Mouse (Mus musculus): ENCODE data around the gene Mecom.

Mecom gene

DNA sequence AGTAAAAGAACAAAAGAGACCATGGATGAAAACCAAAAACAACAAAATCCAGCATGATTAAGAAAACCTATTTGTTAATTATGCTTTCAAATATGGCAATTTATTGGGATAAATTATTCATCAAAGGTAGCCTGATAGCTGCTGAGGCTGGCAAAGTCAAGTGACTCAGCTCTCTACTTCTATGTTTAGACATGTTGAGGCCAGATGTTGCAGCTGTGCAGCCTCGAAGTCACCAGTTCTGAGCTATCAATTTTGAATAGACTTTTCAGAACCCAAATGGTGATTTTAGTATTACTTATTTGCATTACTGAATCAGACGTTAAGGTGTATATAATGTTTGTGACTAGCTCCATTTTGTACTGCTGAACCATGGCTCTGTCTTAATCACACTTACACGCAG, 588.8 kb downstream of the Mecom start:
- no peak for DNase-seq (ENCODE audit: low spot score in 2 of 2)

DNA sequence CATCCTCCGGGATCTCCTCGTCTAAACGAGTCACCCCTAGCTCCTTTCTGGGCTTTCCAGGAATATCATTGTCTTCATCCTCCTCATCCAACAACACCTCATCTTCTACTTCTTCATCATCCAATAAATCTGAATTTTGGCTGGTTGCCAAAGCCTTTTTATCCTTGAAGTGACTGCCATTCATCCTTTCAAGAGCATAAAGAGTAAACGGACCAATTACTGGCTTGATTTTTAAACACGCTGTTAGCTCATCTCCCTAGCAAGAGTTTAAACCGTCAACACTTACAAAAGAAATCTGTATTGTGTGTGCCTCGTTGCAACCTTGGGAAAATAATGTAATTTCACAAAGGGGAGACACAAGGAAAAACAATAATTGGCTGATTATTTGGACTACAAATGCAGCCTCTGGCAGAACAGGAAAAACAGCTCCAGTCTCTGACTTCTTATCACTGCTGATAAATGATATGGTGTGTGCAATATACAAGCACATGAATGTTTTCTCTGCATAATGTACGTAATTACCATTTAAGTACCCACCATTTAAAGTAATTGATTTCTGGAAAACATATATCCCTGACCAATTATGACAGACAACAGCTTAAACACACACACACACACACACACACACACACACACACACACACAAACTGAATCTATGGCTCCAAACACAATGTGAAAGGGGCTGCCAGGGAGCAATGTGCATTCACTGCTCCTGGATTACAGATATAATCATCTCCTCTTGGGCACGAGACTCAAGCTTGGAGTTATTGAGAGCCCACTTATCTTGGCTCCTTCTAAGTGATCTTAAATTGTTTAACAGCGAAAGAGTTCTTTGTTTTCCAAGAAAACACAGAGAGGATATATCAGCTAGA, 590.2 kb downstream of the Mecom start:
- DNase-seq (ENCODE audit: low spot score in 2 of 2) = no peak

- DNase-seq (ENCODE audit: low spot score in 2 of 2) = no peak
These were observed 594.5 kb downstream of the Mecom start for GRCm38 (mm10) chr3:29953269-29953668.

DNA sequence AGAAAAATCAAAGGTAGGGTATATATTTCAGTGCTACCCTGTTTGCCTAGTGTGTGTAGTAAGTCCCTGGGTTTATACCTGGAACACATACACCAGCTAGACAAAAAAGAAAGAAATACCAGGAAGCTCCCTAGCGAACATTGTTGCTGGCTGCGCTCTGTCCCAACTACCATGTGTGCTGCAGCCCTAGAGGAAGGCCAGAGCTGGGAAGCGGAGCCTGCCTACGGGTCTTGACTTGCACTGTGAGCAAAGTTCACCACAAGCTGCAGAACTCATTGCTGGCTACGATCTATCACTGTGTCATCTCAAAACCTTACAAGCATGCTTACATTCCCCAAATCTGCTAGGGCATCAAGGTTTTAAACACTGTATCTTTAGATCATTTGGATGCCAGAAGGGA, 597.0 kb downstream of the Mecom start:
- DNase-seq (ENCODE audit: low spot score in 2 of 2) = no peak

- DNase-seq (ENCODE audit: low spot score in 2 of 2) = no peak
These were observed 644.1 kb downstream of the Mecom start for GRCm38 (mm10) chr3:29903596-29904308.

Measured in frontal cortex, postnatal 25 days (tissue).